Mouse (Mus musculus) spleen, adult 2 months (tissue): ENCODE data around the gene Oprd1.

Experiments
- CTCF ChIP-seq: fragments of 200-500 bp; IDR thresholded peaks from 2 replicates; pipeline ENCODE4 v1.5.1; 2011; ENCODE audit warnings: mild to moderate bottlenecking, inconsistent platforms; ENCODE audit not compliant: insufficient read depth, insufficient read length, insufficient replicate concordance; ENCODE audit errors: extremely low read depth
- POLR2A ChIP-seq: fragments of 200-500 bp; IDR thresholded peaks from 2 replicates; pipeline ENCODE4 v1.6.1; 2011; ENCODE audit warnings: low read depth, low read length, inconsistent platforms

DNA sequence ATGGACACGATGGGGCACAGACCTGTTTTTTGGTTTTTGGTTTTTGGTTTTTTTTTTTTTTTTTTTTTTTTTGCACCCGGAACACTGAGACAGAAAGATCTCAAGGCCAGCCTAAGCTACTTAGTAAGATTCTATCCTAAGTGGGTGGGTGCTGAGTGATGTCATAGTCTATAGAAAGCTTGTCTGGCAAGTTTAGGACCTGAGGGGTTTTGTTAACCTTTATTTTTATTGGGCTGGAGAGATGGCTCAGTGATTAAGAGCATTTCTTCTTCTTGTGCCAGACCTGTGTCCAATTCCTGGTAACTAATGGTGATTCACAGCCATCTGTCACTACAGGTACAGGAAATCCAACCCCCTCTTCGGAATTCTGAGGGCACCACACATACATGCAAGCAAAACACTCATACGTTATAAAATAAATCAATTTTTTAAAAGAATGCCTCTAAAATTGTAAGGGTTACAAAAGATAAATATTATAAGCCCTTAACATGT, 63.7 kb downstream of the Oprd1 start:
- TF ChIP-seq POLR2A = no peak
- TF ChIP-seq CTCF = no peak
